ENCODE assay signal across 20 mouse cellular contexts in the genomic region with DNA sequence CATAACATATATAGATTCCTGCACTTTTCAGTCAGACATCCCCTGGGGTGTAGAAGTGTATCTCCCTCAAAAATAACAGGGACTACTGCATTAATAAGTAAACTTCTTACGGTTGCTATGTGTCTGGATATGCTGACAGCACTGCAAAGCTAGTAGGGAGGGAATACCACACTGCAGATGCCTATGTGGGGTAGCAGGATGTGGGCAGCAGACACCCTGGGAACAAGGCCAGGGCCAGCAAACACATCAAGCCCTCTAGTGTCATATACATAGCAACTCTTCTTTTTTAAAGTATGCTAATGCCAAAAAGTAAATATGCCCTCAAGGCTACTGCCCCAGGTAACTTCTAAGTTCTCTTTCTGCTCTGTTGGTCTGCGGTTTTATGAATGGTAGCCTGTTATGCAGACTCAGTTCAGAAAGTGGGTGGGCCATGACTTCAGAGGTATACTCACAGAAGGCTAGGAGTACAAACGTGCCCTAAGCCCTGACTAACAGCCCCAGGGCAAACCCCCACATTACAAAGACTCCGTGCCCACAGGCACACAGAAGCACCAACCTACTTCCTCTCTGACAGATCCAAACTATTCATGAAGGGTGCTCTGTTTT. TPM values are rescaled to one million over a fixed set of nuclear protein-coding genes. Genes with fewer than 3 reads are reported as not detected.
DNase-seq lines count a peak whose midpoint lies in the region; ATAC-seq and TF ChIP-seq lines count a peak whose summit lies in the region.
"Had no signal": no experiment of that assay in that cellular context is flagged by ENCODE, and none has a peak within 500 bp of the region (broad histone marks: within the 10 kb centered on the region; RNA-seq: fewer than 3 reads in every experiment).

No protein-coding gene starts in this region.

- H3K4me2 ChIP-seq in intestine, postnatal 0 days (replicated peaks; ENCODE audit: low read depth) = no peak overlapping the region
- H3K4me2 ChIP-seq: embryonic facial prominence, embryonic 15.5 days; hindbrain, embryonic 13.5 days; neural tube, embryonic 13.5 days had no signal

- WGBS in intestine, postnatal 0 days = 78% methylated on average over 4 of the region's 4 CpGs

- H3K27ac ChIP-seq in intestine, postnatal 0 days (ENCODE audit: low read depth, low read length) = no peak overlapping the region
- H3K27ac ChIP-seq: hindbrain, embryonic 13.5 days; neural tube, embryonic 13.5 days had no signal

- no peak for DNase-seq in frontal cortex, postnatal 25 days (ENCODE audit: low spot score in 2 of 2)
- DNase-seq in brain, adult 2 months (ENCODE audit: low read depth, low spot score) = peak; percentile 21
- no peak for DNase-seq in layer of hippocampus, postnatal 36 days
- DNase-seq in ovary, postnatal 14 days (ENCODE audit: low spot score) = no peak
- DNase-seq in gastrocnemius, postnatal 36 days = no peak
- DNase-seq: B cell, adult 2 months; cerebellum, adult 11 months; kidney, adult 11 months; kidney, postnatal 10 days; lung, adult 2 months; midbrain, embryonic 14.5 days had no signal

- H3K4me3 ChIP-seq in intestine, postnatal 0 days (ENCODE audit: low read depth, low read length) = no peak overlapping the region
- H3K4me3 ChIP-seq: embryonic facial prominence, embryonic 15.5 days; hindbrain, embryonic 13.5 days; neural tube, embryonic 13.5 days had no signal

- ATAC-seq in frontal cortex, adult (ENCODE audit: low TSS enrichment) = peak; percentile 46; the same call in 1 of the 2 replicates
- ATAC-seq in neutrophil, adult 5-6 weeks (ENCODE audit: extremely low read depth, insufficient number of reproducible peaks, low FRiP score, poor library complexity, severe bottlenecking) = 0 out of 2 replicates have a peak, but pooled peaks have one; percentile 28
- ATAC-seq in intestine, postnatal 0 days = no peak

- no peaks in the 10 kb centered on the region for H3K4me1 ChIP-seq in intestine, postnatal 0 days (replicated peaks; ENCODE audit: control insufficient read depth, insufficient read depth, low read length)
- H3K4me1 ChIP-seq: hindbrain, embryonic 13.5 days; neural tube, embryonic 13.5 days had no signal

- no peak overlapping the region for H3K9ac ChIP-seq in intestine, postnatal 0 days (ENCODE audit: low read depth, low read length)
- H3K9ac ChIP-seq: embryonic facial prominence, embryonic 15.5 days; hindbrain, embryonic 13.5 days; neural tube, embryonic 13.5 days had no signal

- H3K36me3 ChIP-seq in intestine, postnatal 0 days (ENCODE audit: control insufficient read depth, insufficient read depth) = peaks cover 25% of the 10 kb centered on the region

- no peak for TF ChIP-seq CTCF in intestine, postnatal 0 days (IDR thresholded peaks at IDR 0.05; ENCODE audit: low read depth)

- intact Hi-C loops in gastrocnemius, postnatal 36 days (cut with DNase I) = no loop called here

- no peaks in the 10 kb centered on the region for H3K27me3 ChIP-seq in intestine, postnatal 0 days (replicated peaks; ENCODE audit: control insufficient read depth, insufficient read depth, low read length)
- H3K27me3 ChIP-seq: embryonic facial prominence, embryonic 15.5 days; hindbrain, embryonic 13.5 days; neural tube, embryonic 13.5 days had no signal

- no peaks in the 10 kb centered on the region for H3K9me3 ChIP-seq in intestine, postnatal 0 days (ENCODE audit: control insufficient read depth)
- H3K9me3 ChIP-seq: embryonic facial prominence, embryonic 15.5 days; hindbrain, embryonic 13.5 days; neural tube, embryonic 13.5 days had no signal

RNA-seq across cellular contexts. Expression of a gene that starts 38.1 kb away (rescaled TPM):
- not detected in 2 replicates for total RNA-seq in neutrophil, adult 5-6 weeks (2017)
- total RNA-seq in layer of hippocampus, postnatal 36 days (2021) = 1 to 10 TPM; 1.4 to 7.0 TPM
- polyA plus RNA-seq in intestine, postnatal 0 days (2015; fragmentation: Nextera tagmentation; extraction: Ambion mirVana) = 4.3 and 4.4 TPM in 2 replicates
- 1 to 10 TPM; 6.4 to 8.4 TPM for total RNA-seq in gastrocnemius, postnatal 36 days (2021)
- total RNA-seq: liver, adult 2 months; MEL had no signal
- polyA plus RNA-seq: liver, adult 2 months; small intestine, adult 2 months had no signal

RNA-seq across cellular contexts. Expression of a gene that starts 59.1 kb away (rescaled TPM):
- total RNA-seq in neutrophil, adult 5-6 weeks (2017) = 12.5 and 16.1 TPM in 2 replicates
- 10 to 100 TPM; 42.9 to 49.4 TPM for total RNA-seq in layer of hippocampus, postnatal 36 days (2021)
- polyA plus RNA-seq in intestine, postnatal 0 days (2015; fragmentation: Nextera tagmentation; extraction: Ambion mirVana) = 20.5 and 21.6 TPM in 2 replicates
- 10 to 100 TPM; 10.2 to 10.4 TPM for total RNA-seq in gastrocnemius, postnatal 36 days (2021)
